Mouse (Mus musculus): ENCODE measurements around the gene Ppp2r3a.

Gene Ppp2r3a

DNA sequence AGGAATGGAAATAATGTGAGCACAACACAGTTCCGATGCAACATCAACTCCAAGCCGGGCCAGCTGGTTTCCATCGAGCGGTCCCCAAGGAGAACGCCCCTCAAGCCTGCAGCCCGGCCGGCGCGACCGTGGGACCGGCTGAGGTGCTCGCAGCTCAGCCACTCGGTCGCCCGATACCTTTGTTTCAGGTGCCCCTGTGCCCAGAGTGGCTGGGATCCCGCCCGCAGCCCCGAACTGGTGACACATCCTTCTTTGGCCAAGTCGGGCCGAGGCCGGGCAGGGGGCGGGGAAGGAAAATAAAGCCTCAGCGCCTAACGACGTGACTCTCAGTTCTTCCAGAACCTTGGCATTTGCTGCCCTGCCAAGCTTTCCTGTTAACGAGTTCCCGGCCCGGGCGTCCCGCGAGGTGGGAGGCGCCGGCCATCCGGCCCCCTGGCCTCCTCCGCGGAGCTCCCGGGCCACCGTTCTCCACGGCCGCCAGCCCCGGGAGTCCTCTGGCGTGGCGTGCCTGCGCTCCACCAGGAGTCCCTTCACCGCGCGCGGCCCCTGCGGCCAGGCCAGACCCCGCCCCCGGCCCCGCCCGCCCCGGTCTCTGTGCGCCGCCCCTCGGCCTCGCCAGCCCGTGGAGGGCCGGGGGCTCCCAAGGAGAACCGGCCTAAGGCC, 483 bp downstream of the Ppp2r3a start:
- peak; percentile 75 for DNase-seq (ENCODE audit: low read depth)

DNA sequence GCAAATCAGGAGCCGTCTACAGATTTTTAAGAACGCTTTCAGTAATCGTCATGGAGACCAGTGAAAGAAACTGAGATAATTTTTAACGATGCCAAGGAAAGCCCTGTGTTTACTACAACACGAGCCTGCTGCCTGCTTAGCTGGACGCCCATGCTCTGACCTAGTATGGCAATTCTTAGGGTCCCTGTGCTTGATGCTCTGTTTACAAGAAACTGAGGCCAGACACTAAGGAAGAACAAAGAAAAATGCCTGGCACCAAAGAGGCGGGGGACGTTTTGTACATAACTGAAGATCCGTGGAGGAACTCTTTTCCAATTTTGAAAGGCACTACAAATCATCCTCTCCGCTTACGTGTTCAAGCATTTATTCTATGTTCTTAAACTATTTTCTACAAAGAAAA, 1.1 kb downstream of the Ppp2r3a start:
- DNase-seq (ENCODE audit: low read depth): no peak

DNA sequence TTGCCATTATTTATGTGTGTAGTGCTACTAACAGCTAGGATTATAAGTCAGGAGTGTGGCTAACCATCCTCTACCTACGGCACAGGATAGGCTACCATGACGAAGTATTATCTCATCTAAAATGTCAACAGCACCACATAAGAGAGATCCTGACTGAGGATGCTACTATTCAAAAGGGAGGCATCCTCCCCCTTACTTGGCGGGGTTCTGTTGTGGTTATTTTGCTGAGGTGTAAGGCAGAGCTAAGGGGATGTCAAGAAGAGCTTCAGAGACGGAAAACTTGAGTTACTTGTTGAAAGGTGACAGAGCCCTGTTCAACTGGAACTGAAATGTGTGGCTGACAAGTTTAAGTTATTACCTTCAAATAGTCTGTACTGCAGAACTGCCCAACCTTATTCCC, 2.0 kb downstream of the Ppp2r3a start:
- no peak for DNase-seq (ENCODE audit: low read depth)

DNA sequence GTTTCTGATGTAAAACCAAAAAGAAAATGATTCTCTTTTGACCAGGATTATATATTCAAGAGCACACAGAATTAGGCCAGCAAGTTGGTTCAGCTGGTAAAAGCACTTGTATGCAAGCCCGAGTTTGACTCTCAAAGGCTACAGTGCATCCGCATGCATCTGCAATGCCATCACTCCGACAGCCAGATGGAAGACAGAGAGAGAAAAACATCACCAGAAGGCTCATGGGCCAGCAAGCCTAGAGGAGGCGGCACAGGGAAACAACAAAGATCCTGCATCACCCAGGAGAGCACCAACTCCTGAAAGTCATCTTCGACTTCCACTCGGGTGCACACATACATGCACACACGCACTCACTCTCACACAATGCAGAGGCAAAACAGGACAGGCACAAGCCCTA, 4.1 kb downstream of the Ppp2r3a start:
- no peak for DNase-seq (ENCODE audit: low read depth)

DNA sequence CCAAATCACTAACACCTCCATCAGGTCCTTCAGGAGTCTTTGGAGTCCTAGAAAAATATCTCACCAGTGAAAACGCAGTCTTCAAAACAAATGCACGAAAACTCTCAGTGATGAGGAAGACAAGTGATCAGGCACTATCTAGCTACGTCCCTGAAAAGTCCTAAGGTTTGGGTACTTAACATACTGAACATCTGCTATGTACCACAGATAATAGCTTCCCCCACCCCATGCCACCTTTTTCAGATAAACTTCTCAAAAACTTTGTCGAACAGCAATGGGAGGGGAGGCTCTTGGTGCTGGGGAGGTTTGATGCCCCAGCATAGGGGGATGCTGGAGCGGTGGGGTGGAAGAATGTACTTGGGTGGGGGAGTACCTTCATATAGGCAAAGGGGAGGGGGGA, 6.1 kb downstream of the Ppp2r3a start:
- no peak for DNase-seq (ENCODE audit: low read depth)

DNA sequence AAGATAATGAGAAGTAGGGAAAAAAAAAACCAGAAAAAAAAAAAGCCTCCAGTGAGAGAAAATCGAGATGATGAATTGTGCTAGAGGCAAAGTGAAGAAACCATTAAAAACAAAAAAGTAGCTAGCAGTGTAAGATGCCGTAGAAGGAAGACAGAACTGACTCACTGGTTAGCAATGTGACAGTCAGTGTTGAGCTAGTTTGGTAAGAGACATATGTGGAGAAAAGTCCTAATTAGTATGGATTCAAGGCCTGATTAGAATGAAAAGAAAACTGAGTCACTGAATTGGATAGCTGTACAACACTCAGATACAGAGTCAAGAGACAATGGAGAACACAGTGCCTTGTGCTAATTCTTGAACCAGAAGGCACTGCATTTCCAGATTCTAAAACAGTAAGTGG, 7.9 kb downstream of the Ppp2r3a start:
- no peak for DNase-seq (ENCODE audit: low read depth)

DNA sequence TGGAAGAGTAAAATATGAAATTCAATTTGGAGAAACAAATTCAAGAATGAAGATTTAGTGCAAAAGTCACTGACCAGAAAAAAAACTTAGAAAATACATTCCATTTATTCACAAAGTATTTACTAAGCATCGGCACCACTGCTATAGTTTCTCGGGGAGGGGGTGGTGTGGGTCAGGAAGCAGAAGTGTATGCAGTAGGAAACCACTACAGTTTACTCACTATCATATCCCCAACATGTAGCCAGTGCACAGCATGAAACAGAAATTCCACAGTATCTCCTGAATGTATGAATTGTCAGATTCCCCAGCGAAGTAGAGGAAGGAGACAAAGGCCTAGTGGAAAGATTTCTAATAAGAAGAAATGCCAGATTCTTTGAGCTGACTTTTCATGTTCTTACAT, 11.4 kb downstream of the Ppp2r3a start:
- DNase-seq (ENCODE audit: low read depth): peak; percentile 74

DNA sequence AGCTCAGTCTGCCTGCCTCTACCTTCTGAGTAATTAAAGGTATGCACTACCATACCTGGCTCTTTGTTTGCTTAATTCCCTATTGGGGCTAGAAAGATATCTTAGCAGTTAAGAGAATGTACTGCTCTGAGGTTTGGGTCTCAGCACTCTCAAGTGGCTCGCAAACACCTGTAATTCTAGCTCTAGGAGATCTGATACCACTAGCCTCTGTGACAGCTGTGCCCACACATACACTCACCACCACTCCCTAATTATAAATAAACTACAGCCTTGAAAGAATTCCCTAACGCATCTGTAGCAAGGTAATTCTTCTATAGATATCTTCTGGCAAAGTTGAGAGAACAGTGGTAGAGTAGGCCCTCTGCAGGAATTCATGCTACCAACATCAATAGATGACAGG, 15.8 kb downstream of the Ppp2r3a start:
- DNase-seq (ENCODE audit: low read depth): no peak

DNA sequence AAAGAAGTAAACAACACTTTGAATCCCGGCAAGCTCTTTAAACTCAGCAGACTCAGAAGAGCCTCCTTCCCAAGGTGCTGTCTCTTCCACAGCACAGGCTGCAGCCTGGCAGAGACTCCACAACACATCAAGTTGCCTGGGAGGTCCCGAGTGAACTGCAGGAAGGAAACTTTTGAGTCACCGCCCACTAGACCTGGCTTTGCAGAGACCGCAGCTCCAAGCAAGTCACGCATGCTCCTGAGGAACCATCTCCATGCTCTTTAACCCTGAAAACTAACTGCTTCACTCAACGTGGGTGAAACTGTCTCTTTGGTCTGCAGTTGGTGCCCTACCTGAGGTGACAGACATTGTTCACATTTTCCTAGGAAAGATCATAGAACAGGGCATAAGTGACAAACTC, 19.6 kb downstream of the Ppp2r3a start:
- DNase-seq (ENCODE audit: low read depth): peak; percentile 87

DNA sequence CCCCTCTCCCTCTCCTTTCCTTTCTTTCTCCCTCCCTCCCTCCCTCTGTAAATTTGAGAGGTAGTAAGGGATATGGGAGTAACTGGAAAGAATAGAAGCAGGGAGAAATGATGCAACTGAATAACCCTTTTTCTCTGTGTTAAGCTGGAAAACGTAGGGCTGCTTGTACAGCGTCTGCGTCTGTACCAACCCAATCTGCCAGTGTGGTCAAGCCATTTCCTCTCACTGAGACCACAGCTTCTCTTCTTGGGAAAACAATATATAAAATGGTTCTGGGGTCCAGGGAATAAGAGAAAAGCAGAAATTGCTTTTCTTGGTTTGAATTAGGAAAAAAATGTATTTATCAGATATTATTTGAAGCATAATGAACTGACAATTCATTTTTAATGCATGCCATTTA, 21.6 kb downstream of the Ppp2r3a start:
- DNase-seq (ENCODE audit: low read depth): peak; percentile 79

DNA sequence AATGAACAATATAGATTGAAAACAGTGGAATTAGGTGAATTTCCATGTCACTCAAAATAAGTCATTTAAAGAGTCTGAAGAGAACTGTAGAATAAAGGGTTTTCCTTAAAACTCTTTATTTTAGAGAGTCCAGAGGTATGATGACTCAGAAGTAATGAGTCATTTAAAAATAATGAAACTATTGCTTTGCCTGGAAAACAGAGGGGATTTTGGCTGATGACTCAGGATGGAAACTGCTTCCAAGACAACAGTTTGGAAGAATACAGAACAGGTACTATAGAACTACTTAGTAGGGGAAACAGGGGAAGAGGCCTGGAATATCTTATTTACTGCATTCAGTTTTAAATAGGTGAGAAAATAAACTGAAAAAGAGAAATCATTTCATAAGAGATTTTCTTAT, 22.7 kb downstream of the Ppp2r3a start:
- DNase-seq (ENCODE audit: low read depth): peak; percentile 66

DNA sequence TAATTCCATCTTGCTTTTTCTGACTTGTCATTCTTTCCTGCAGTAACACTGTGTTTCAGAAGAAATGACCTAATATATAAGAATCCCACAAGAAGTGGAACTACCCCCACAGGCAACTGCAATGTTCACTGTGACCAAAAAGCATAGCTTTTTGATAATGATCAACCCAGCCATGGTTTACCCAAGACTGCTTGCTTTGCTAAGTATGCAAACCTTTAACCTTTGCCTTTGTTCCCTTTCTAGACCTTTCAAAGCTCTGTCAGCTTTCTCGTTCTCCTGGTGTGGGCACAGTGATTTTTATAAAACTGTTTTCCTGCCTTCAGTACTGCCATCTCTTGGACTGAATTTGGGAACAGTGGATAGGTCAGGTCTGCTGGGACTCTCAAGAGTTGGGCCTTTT, 43.6 kb downstream of the Ppp2r3a start:
- DNase-seq (ENCODE audit: low read depth): peak; percentile 24

DNA sequence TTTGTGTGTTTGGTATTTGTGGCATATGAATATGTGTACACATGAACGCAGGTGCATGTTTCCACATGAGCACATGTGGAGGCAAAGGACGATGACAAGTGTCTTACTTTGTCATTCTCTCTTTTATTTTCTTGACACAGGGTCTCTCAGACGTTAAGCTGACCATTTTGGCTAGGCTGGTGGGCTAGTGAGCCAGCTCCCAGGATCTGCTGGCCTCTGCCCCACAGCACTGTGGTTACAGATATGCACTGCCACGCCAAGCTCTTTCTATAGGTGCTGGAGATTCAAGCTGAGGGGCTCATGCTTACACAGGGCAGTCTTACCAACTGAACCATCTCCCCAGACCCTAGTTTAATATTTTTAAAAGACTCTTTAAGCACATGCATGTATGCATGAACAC, 45.1 kb downstream of the Ppp2r3a start:
- no peak for DNase-seq (ENCODE audit: low read depth)

DNA sequence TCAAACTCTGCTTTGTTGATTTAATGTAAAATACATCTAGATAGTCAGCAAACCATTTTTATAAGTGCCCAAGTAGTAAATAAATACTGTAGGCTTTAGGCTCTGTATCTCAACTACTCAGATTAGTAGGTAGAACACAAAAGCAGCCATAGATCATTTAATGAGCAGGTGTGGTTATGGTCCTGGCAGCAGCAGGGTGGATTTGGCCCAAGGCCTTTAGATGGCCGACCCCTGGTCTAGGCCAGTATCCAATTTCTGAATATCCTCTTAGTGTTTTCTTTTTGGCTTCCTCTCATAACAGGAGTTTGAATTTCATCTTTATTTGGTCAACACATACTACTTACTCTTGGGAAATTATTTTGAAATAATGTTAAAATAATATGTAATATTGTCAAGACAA, 46.4 kb downstream of the Ppp2r3a start:
- DNase-seq (ENCODE audit: low read depth): no peak

DNA sequence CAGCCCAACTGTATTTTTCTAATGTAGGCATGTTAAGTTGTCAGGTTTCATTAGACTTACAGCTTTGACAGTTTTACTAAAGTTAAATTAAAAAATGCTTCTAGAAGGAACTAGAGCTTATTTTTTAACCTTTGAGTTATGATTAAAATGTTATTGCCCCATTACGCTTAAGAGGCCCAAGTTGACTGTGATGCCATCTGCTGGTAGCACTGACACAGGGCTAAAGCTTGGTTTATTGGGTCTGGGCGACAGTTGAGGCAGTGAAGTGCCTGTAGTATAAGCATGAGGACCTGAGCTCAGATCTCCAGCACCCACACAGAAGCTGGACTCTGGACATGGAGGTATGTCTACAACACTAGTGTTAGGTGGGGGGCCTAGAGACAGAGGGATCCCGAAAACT, 47.5 kb downstream of the Ppp2r3a start:
- DNase-seq (ENCODE audit: low read depth): no peak

DNA sequence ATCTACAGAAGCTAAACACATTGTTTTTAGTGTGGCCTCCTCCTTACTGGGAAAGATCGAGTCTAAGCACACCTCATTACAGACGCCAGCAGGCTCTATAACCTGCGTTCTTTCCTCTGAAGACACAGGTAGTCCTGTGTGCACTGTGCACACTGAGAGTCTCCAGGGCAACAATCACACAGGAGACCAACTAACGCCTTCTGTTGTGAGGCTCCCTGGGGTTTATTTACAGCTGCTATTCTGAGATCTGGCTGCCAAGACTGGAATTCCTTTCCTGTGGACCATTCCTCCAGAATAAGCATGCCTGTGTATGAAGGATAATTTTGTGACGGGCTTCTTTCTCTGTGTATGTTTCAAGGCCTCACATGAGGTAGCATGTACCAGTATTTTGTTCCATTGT, 51.0 kb downstream of the Ppp2r3a start:
- DNase-seq (ENCODE audit: low read depth): no peak

DNA sequence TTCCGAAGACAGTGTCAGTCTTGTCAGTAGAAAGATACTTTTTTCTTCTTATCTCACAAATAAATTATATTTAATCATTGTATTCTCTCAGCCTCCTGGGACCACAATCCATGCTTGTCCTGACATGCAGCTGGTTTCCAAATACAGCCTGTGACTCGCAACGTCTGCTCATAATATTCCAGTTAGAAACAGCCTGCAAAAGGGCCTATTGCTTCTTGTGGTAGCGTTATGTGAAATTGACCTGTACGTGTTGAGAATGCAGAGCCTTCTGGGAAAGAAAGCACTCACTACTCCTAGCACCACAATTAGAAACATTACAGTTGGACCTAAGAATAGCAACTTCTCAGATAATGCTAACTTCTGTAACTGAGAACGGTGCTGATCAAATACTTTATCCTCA, 52.8 kb downstream of the Ppp2r3a start:
- no peak for DNase-seq (ENCODE audit: low read depth)

DNA sequence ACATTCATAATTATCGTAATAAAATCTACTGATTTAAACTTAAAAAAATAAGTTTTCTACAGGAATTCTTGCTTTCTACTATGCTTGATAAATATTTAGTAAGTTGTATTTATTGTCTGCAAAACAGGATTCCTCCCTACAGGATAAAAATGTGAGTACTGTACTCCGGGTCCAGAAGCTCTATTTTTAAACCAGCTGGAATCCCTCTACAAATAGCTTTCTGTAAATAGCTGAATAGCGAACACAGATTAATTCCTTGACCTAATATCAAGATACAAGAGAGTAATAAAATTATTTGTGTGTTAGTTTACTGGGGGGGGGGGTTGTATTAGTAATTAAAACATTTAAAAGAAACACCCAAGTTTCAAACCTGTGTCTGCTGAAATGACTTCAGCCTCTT, 53.3 kb downstream of the Ppp2r3a start:
- DNase-seq (ENCODE audit: low read depth): no peak

DNA sequence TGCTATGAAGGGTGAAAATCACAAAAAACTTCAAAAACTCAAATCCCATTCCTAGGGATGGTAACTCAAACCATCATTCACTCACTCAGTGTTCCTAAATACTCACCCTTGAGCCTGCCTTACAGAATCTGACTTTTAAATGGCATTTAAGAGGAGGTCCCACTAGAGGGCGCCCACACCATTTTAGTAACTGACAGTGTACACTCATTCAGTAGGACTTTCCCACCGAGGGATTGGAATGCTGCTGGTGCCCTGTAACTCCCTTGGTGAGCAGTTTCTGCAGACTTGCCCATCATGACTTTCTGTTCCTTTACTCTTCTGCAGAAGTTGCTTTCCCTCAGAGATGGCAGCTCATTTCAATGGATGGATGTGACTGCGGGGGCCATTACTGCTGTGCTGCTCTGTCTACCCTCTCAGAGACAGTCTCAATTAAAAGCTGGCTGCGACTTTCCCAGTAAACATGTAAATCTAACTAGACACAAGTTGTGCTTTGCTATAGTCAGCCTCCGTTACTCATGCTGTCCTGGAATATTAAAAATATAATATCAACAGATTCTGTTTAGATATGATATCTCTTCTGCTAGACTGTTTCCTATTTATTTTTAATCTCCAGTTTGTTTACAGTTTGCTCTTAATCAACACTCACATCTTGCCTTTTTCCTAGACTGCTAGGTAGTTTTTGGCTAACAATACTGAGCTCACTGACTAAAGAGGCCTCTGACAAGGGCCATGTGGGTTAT, 69.5 kb downstream of the Ppp2r3a start:
- DNase-seq (ENCODE audit: low read depth): peak; percentile 85

DNA sequence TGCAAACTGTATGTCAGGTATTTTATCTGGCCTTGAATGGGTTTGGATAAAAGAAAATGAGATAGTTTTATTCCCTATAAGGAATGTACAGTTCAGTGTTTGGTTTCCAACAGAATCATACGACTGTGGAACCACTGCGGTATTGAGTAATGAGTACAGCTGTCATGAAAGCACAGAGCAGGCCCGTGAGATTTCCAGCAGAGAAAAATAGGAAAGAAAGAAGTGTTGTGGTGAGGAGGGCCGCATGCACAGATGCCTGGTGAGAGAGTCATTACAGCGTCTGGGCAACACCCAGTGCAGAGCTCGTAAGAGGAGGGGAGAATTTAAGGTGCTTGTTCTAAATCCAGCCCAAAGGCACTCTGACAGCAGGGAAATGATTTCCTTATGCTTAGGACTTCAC, 70.3 kb downstream of the Ppp2r3a start:
- DNase-seq (ENCODE audit: low read depth): no peak

DNA sequence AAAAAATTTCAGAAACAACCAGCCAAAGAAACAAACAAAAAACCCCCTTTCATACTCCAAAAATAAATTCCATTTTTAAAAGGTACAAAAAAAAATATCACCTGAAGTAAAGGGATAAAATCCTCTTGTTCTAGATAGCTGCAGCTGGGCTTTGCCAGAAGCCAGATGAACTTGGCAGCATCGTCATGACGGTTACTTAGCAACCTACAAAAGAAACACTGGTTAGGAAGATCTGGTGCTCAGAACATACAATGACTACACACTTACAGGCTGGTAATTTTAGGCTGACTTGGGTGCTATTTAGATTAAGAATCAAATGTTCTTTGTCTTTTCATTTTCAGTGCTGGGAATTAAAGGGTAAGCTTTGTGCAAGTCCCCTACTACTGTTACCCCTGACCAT, 71.4 kb downstream of the Ppp2r3a start:
- DNase-seq (ENCODE audit: low read depth): no peak

DNA sequence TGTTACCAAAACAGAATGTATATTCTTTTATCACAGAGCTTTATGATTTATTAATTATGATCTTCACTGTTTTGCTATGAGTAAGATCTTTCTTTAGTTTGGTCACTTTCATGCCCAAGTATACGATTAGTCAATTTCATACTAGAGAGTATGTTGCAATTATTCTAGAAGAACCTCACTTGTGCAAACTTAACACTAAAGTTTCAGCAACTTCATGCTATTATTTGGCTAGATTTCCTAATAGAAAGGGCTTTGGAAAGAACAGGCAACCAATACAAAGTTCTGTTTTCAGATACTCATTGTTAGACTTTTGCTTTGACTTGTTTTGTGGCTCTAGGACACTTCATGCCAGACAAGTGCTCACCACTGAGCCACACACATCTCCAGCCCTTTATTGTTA, 91.0 kb downstream of the Ppp2r3a start:
- DNase-seq (ENCODE audit: low read depth): peak; percentile 48

DNA sequence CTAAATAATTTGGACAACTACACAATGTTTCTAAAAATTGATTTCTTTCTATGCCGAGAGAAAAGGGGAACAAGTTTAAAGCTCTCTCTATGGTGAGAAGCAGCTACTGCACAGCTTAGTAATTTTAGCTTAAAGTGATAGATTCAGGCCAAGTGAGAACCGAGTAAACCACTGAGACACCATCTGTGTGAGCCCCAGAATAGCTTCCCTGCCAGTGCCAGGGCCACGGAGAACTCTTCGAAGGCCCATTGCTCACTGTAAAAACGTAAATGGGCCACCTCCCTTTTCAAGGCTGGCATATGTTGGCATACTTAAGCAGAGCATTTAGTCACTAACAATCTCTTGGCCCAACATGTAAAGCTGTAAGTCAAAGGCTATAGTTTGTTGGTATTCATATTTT, 91.5 kb downstream of the Ppp2r3a start:
- DNase-seq (ENCODE audit: low read depth): no peak

DNA sequence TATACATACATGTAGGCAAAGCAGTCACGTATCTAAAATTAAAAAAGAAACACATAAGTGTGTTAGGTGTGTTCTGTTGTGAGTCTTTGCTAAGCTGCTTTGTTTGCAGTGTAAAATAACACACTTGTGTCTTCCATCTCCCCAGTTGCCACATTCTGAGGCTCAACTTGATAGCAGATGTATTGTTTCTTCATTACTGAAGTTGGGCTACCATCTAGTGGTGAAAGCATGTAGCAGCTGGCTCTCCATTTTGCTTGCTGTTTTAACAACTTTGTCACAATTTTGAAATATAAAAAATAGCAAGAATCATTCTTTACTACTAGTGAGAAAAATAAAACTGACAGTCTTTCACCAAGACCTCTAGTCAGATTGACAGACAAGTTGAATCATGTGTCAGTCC, 92.2 kb downstream of the Ppp2r3a start:
- DNase-seq (ENCODE audit: low read depth): peak; percentile 78

Data from 416B (cell line).